Mouse (Mus musculus) megakaryocyte, embryonic 14.5 days (primary cell): Measurements from ENCODE around the gene Golga3.

Experiments
- FLI1 ChIP-seq: IDR thresholded peaks from 2 replicates; pipeline ENCODE4 v1.6.1; 2012; ENCODE audit warnings: low read length, inconsistent platforms, mixed read lengths
- GATA1 ChIP-seq: IDR thresholded peaks from 3 replicates; pipeline ENCODE4 v1.6.1; 2012; ENCODE audit warnings: mixed read lengths, low read length, inconsistent platforms, borderline replicate concordance

DNA sequence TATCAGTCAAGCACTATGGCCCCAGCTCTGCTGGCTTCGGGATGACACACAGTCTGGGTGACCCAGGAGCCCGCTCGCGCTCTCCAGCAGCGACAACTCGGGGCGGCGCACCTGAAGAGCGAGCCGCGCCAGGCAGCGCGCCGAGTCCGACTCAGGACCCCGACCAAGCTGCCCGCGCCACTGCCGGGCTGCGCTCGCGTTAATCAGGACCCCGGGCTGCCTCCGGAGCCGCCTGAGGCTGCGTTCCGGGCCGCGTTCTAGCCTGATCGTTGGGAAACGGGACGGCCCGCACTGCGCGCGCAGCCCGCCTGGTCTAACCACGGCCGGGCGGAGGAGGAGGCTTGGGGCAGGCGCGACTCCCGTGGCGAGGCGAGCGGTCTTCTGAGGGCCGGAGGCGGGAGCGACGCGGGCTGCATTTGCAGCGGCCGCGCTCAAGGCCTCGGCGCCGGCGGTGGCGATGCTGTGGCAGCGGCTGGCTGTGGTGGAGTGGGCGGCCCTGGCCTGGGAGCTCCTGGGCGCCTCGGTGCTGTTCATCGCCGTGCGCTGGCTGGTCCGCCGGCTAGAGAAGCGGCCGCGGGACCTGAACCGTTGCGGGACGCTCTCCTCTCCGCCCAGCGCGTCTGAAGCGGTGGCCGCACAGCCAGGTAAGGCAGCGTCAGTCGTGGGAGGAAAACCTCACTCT lies 54.4 kb downstream of the Golga3 start, which contains the start of gene Ankle2:
- TF ChIP-seq GATA1 (no peak), FLI1 (no peak)
